In genomic region chr10:61978866-61979340, GRCm38 (mm10) we compare ENCODE assay signal across 10 mouse cellular contexts. TPM values are rescaled to one million over a fixed set of nuclear protein-coding genes. Genes with fewer than 3 reads are reported as not detected.
DNase-seq lines count a peak whose midpoint lies in the region; ATAC-seq and TF ChIP-seq lines count a peak whose summit lies in the region.
"Had no signal": no experiment of that assay in that cellular context is flagged by ENCODE, and none has a peak within 500 bp of the region (broad histone marks: within the 10 kb centered on the region; RNA-seq: fewer than 3 reads in every experiment).

TSS of gene Col13a1 (minus strand) at chr10:61979108.

- peak within 1 kb of the TSS; percentile 69 for H3K9ac ChIP-seq in heart, embryonic 16.5 days (ENCODE audit: low read length)
- H3K9ac ChIP-seq in limb, embryonic 14.5 days (ENCODE audit: low read depth, low read length, severe bottlenecking): peak within 1 kb of the TSS; percentile 51
- H3K9ac ChIP-seq in neural tube, embryonic 12.5 days: peak within 1 kb of the TSS; percentile 51; the same call in 1 of the 2 replicates

- no peaks in the 10 kb centered on the region for H3K36me3 ChIP-seq in heart, embryonic 16.5 days (ENCODE audit: control insufficient read depth, insufficient read depth)
- H3K36me3 ChIP-seq in limb, embryonic 14.5 days (ENCODE audit: control insufficient read depth, insufficient read depth, low read length): no peaks in the 10 kb centered on the region
- H3K36me3 ChIP-seq in neural tube, embryonic 12.5 days: no peaks in the 10 kb centered on the region
- no peaks in the 10 kb centered on the region for H3K36me3 ChIP-seq in thymus, adult 2 months (ENCODE audit: control insufficient read depth, insufficient read depth, low read length)

- no peak within 1 kb of the TSS for H3K27ac ChIP-seq in brown adipose tissue, adult 24 weeks (replicated peaks; ENCODE audit: low read depth, low read length)
- no peak within 1 kb of the TSS for H3K27ac ChIP-seq in heart, embryonic 16.5 days (ENCODE audit: low read length)
- no peak within 1 kb of the TSS for H3K27ac ChIP-seq in limb, embryonic 14.5 days (replicated peaks; ENCODE audit: low read depth, low read length)
- H3K27ac ChIP-seq in neural tube, embryonic 12.5 days: no peak within 1 kb of the TSS
- no peak within 1 kb of the TSS for H3K27ac ChIP-seq in thymus, adult 2 months (ENCODE audit: control insufficient read depth, insufficient read depth, low read length)

- H3K4me1 ChIP-seq in brown adipose tissue, adult 24 weeks (ENCODE audit: control insufficient read depth, insufficient read depth, insufficient read length, low read length): no peaks in the 10 kb centered on the region
- H3K4me1 ChIP-seq in heart, embryonic 16.5 days (ENCODE audit: control insufficient read depth, insufficient read depth, low read length): peaks cover 12% of the 10 kb centered on the region
- H3K4me1 ChIP-seq in limb, embryonic 14.5 days (ENCODE audit: control insufficient read depth, insufficient read depth, low read length): peaks cover 19% of the 10 kb centered on the region
- peaks cover 22% of the 10 kb centered on the region for H3K4me1 ChIP-seq in neural tube, embryonic 12.5 days
- 0 out of 2 replicates have a peak, but pooled peaks cover 2% of the 10 kb centered on the region for H3K4me1 ChIP-seq in thymus, adult 2 months (replicated peaks; ENCODE audit: control insufficient read depth, insufficient read depth, low read length)

- peak within 1 kb of the TSS; percentile 85 for H3K4me2 ChIP-seq in heart, embryonic 16.5 days (ENCODE audit: low read depth, low read length)
- peak within 1 kb of the TSS; percentile 94 for H3K4me2 ChIP-seq in limb, embryonic 14.5 days (replicated peaks; ENCODE audit: low read depth, low read length, severe bottlenecking)
- peak within 1 kb of the TSS; percentile 78 for H3K4me2 ChIP-seq in neural tube, embryonic 12.5 days (replicated peaks)

- peaks cover 24% of the 10 kb centered on the region for H3K27me3 ChIP-seq in heart, embryonic 16.5 days (ENCODE audit: control insufficient read depth, insufficient read depth, low read length)
- H3K27me3 ChIP-seq in limb, embryonic 14.5 days (ENCODE audit: control insufficient read depth, insufficient read depth, low read length): peaks cover 40% of the 10 kb centered on the region
- peaks cover 67% of the 10 kb centered on the region for H3K27me3 ChIP-seq in neural tube, embryonic 12.5 days (replicated peaks)
- H3K27me3 ChIP-seq in thymus, adult 2 months (ENCODE audit: control insufficient read depth, insufficient read depth, low read length): peaks cover 13% of the 10 kb centered on the region

- ATAC-seq in heart, embryonic 16.5 days (replicated peaks; ENCODE audit: extremely low read depth, insufficient read depth, low FRiP score): peak; percentile 24; the same call in 1 of the 2 replicates
- ATAC-seq in limb, embryonic 14.5 days (ENCODE audit: low FRiP score, low read depth): peak; percentile 35; the same call in 1 of the 2 replicates
- ATAC-seq in neural tube, embryonic 12.5 days (ENCODE audit: low FRiP score, low read depth): no peak

- H3K4me3 ChIP-seq in brown adipose tissue, adult 24 weeks (ENCODE audit: insufficient read depth, low read depth, low read length): peak within 1 kb of the TSS; percentile 53
- H3K4me3 ChIP-seq in heart, embryonic 16.5 days (ENCODE audit: low read length): peak within 1 kb of the TSS; percentile 66
- peak within 1 kb of the TSS; percentile 48 for H3K4me3 ChIP-seq in limb, embryonic 14.5 days (replicated peaks; ENCODE audit: low read length)
- H3K4me3 ChIP-seq in neural tube, embryonic 12.5 days: peak within 1 kb of the TSS; percentile 38
- no peak within 1 kb of the TSS for H3K4me3 ChIP-seq in thymus, adult 2 months (ENCODE audit: control insufficient read depth, insufficient read depth, low read length)
- H3K4me3 ChIP-seq: erythroblast, embryonic 14.5 days had no signal

- peak; percentile 12 for DNase-seq in gastrocnemius, adult 18-20 months (ENCODE audit: low spot score)
- no peak for DNase-seq in gastrocnemius, postnatal 25 days
- peak; percentile 57 for DNase-seq in limb, embryonic 14.5 days (ENCODE audit: low spot score)
- no peak for DNase-seq in thymus, adult 2 months
- no peak for DNase-seq in left cerebral cortex, adult 11 months (ENCODE audit: low spot score)

- no peak for TF ChIP-seq CTCF in thymus, adult 2 months (IDR thresholded peaks at IDR 0.05; ENCODE audit: borderline replicate concordance, control insufficient read depth, extremely low read depth, insufficient read depth, low read length, poor library complexity)

- no peak for TF ChIP-seq POLR2A in limb, embryonic 14.5 days (IDR thresholded peaks at IDR 0.05; ENCODE audit: borderline replicate concordance, extremely low read depth, insufficient read depth, insufficient read length)
- no peak for TF ChIP-seq POLR2A in thymus, adult 2 months (IDR thresholded peaks at IDR 0.05; ENCODE audit: control insufficient read depth, extremely low read depth, insufficient read depth, low read length, poor library complexity)

- peaks cover 3% of the 10 kb centered on the region; the same call in 1 of the 2 replicates for H3K9me3 ChIP-seq in heart, embryonic 16.5 days (replicated peaks; ENCODE audit: control insufficient read depth, low read length)
- no peaks in the 10 kb centered on the region for H3K9me3 ChIP-seq in limb, embryonic 14.5 days (ENCODE audit: control insufficient read depth, low read length)
- H3K9me3 ChIP-seq in neural tube, embryonic 12.5 days: no peaks in the 10 kb centered on the region

- WGBS in heart, embryonic 16.5 days: under 1% methylated on average over 39 of the region's 41 CpGs
- 0% methylated on average over 32 of the region's 41 CpGs for WGBS in limb, embryonic 14.5 days
- WGBS in neural tube, embryonic 12.5 days: under 1% methylated on average over 41 of the region's 41 CpGs
- WGBS in thymus, adult 2 months: 4% methylated on average over 41 of the region's 41 CpGs

RNA-seq across cellular contexts. Expression of gene Col13a1, which starts in this region (rescaled TPM):
- total RNA-seq in gastrocnemius, adult 18-20 months (2021): 1 to 10 TPM in 1 of 2 experiments, under 1 TPM in 1; 0.78 to 1.0 TPM
- total RNA-seq in gastrocnemius, postnatal 25 days (2021): 1 to 10 TPM; 1.0 to 1.4 TPM
- 2.7 and 3.3 TPM in 2 replicates for polyA plus RNA-seq in brown adipose tissue, adult 24 weeks (2012; ENCODE audit: insufficient read depth, insufficient read length, missing spikeins)
- 4.2 and 6.0 TPM in 2 replicates for polyA plus RNA-seq in heart, embryonic 16.5 days (2015; fragmentation: Nextera tagmentation; extraction: Ambion mirVana)
- 7.0 and 10.2 TPM in 2 replicates for polyA plus RNA-seq in limb, embryonic 14.5 days (2012; rRNA removed)
- polyA plus RNA-seq in limb, embryonic 14.5 days (2014; fragmentation: Nextera tagmentation; extraction: Ambion mirVana): 5.5 and 6.4 TPM in 2 replicates
- 2.9 and 3.5 TPM in 2 replicates for polyA plus RNA-seq in neural tube, embryonic 12.5 days (2016; fragmentation: Nextera tagmentation; extraction: Ambion mirVana)
- 0.13 TPM in 2 replicates for polyA plus RNA-seq in thymus, adult 2 months (2012; rRNA removed)
- polyA plus RNA-seq: C2C12 had no signal

Comparison
In these comparisons a context has a peak if more than half of its experiments do, and no peak if none do; other contexts are left out.
1. DNase-seq: peak in gastrocnemius, adult 18-20 months (single experiment) and limb, embryonic 14.5 days (single experiment); none in gastrocnemius, postnatal 25 days (single experiment), thymus, adult 2 months (single experiment) and left cerebral cortex, adult 11 months (single experiment).
2. Peak in every context shown above with its lines, with median percentiles within 50 percentile points of each other: H3K4me2 ChIP-seq and H3K9ac ChIP-seq.